Mouse (Mus musculus) ovary, postnatal 10 days (tissue): ENCODE data around the gene Ttc4.

Source experiments
- DNase-seq: peaks from one replicate; pipeline ENCODE4 v3.0.0; 2022; ENCODE audit warnings: low spot score

Ttc4 gene

GRCm38 (mm10) chr4:106650833-106651527 lies 27.8 kb downstream of the Ttc4 start, which contains the start of gene Pars2:
TSS of gene Pars2 (plus strand) at chr4:106651069.
- DNase-seq = peak; percentile 86

- DNase-seq = no peak
These were observed 31.6 kb downstream of the Ttc4 start for GRCm38 (mm10) chr4:106647137-106647536.

- no peak for DNase-seq
These were observed 32.9 kb downstream of the Ttc4 start for GRCm38 (mm10) chr4:106645797-106646196.

- no peak for DNase-seq
These were observed 34.5 kb downstream of the Ttc4 start for GRCm38 (mm10) chr4:106644218-106644610.

GRCm38 (mm10) chr4:106643483-106644217 lies 35.1 kb downstream of the Ttc4 start:
- DNase-seq = no peak

- no peak for DNase-seq
These were observed 44.7 kb downstream of the Ttc4 start for GRCm38 (mm10) chr4:106634086-106634479.

- DNase-seq = no peak
These were observed 45.3 kb downstream of the Ttc4 start for GRCm38 (mm10) chr4:106633281-106634085.

- DNase-seq = no peak
These were observed 46.4 kb downstream of the Ttc4 start for GRCm38 (mm10) chr4:106632313-106632712.

GRCm38 (mm10) chr4:106630333-106631220 lies 48.2 kb downstream of the Ttc4 start:
- no peak for DNase-seq

GRCm38 (mm10) chr4:106629374-106629773 lies 49.4 kb downstream of the Ttc4 start:
- no peak for DNase-seq

GRCm38 (mm10) chr4:106628650-106629360 lies 49.9 kb downstream of the Ttc4 start:
- DNase-seq = no peak

GRCm38 (mm10) chr4:106627809-106628208 lies 50.9 kb downstream of the Ttc4 start:
- no peak for DNase-seq

- DNase-seq = no peak
These were observed 54.5 kb downstream of the Ttc4 start for GRCm38 (mm10) chr4:106624271-106624670.

GRCm38 (mm10) chr4:106622712-106623111 lies 56.0 kb downstream of the Ttc4 start:
- no peak for DNase-seq

- DNase-seq = no peak
These were observed 56.7 kb downstream of the Ttc4 start, which contains the start of gene Ttc22 for GRCm38 (mm10) chr4:106622030-106622493. TSS of gene Ttc22 (plus strand) at chr4:106622432.

GRCm38 (mm10) chr4:106621428-106621827 lies 57.3 kb downstream of the Ttc4 start:
- DNase-seq = no peak

- DNase-seq = no peak
These were observed 59.8 kb downstream of the Ttc4 start for GRCm38 (mm10) chr4:106618898-106619297.

- DNase-seq = no peak
These were observed 61.7 kb downstream of the Ttc4 start, which contains the start of gene Lexm for GRCm38 (mm10) chr4:106617056-106617455. TSS of gene Lexm (minus strand) at chr4:106617241.

- no peak for DNase-seq
These were observed 63.1 kb downstream of the Ttc4 start for GRCm38 (mm10) chr4:106615637-106616036.

- no peak for DNase-seq
These were observed 63.9 kb downstream of the Ttc4 start for GRCm38 (mm10) chr4:106614881-106615280.
